Mouse (Mus musculus): ENCODE results near the gene Gm6460. TPM values are rescaled to one million over a fixed set of nuclear protein-coding genes. Genes with fewer than 3 reads are reported as not detected.
"Not testable (repeated sequence)": the region's sequence is repeated elsewhere in the genome, so short reads cannot be mapped to it uniquely, and the experiment has no call there.

The Gm6460 gene
- total RNA-seq (2012; rRNA removed) = not detected in 2 replicates

DNA sequence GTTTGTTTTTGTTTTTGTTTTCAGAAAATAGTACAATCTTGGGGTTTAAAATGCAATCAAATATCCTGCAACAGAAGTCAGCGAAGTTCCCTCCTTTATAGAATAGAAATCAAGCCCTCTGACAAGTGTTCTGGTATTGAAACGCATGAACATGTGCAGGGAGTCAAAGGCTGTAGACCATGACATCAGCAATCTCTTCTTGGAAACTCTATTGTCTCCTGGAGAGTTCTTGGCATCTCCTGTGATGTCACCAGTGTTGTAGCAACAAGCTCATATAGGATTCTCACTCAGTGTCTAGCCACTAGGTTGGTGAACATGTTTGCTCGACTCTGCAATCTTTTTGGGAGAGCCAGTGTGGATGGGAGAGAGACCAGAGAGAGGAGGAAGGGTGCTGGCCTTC lies at the start of gene Gm6460:
TSS of gene Gm6460 (plus strand) at position 301 of the 400 bp plus-strand sequence.
- H3K9me3 ChIP-seq (ENCODE audit: control insufficient read depth, insufficient read depth, low read depth, low read length); DNase-seq (ENCODE audit: low read depth, low spot score); H3K27ac ChIP-seq (ENCODE audit: insufficient read depth, low read depth, low read length, poor library complexity, severe bottlenecking); H3K36me3 ChIP-seq (ENCODE audit: control insufficient read depth, insufficient read depth, low read length, poor library complexity, severe bottlenecking); H3K4me1 ChIP-seq (ENCODE audit: control insufficient read depth in 2 of 2, insufficient read depth in 2 of 2, low read length in 2 of 2, poor library complexity in 1 of 2); H3K9ac ChIP-seq (ENCODE audit: insufficient read depth, low read depth, low read length, poor library complexity, severe bottlenecking); H3K4me3 ChIP-seq (ENCODE audit: insufficient read depth in 1 of 2, low read depth in 1 of 2, low read length in 2 of 2, poor library complexity in 1 of 2, severe bottlenecking in 1 of 2); in situ Hi-C loops (cut with MboI; ENCODE audit: low sequenced_read_pairs in 2 of 2, unreplicated experiment in 2 of 2): not testable (repeated sequence)

Other genes with a start within 250 kb of the Gm6460 start
- not detected in 2 replicates for gene Gm8897, start 178.5 kb upstream of the Gm6460 start, total RNA-seq (2012; rRNA removed)
- not detected in 2 replicates for gene Gm8906, start 92.2 kb upstream of the Gm6460 start, total RNA-seq (2012; rRNA removed)
- gene Gm8922, start 87.0 kb downstream of the Gm6460 start, total RNA-seq (2012; rRNA removed) = not detected in 2 replicates
- not detected in 2 replicates for gene Gm8926, start 175.6 kb downstream of the Gm6460 start, total RNA-seq (2012; rRNA removed)